Mouse (Mus musculus): ENCODE measurements around the gene Ppp1r9b.
"Not testable (repeated sequence)": the region's sequence is repeated elsewhere in the genome, so short reads cannot be mapped to it uniquely, and the experiment has no call there.

Gene Ppp1r9b

GRCm38 (mm10) chr11:94996984-94997383 is 6.1 kb downstream of the Ppp1r9b start:
- intact Hi-C loops (cut with DNase I), result no loop called here

GRCm38 (mm10) chr11:94997596-94997995 is 6.8 kb downstream of the Ppp1r9b start:
- intact Hi-C loops (cut with DNase I), result no loop called here

GRCm38 (mm10) chr11:94998041-94998531 is 7.3 kb downstream of the Ppp1r9b start:
- intact Hi-C loops (cut with DNase I), result no loop called here

- intact Hi-C loops (cut with DNase I), result loop anchor here (2.0 kb wide), 1 partner anchor 21 kb away; no protein-coding TSS in a partner anchor
Measured at GRCm38 (mm10) chr11:95000128-95000527, 9.3 kb downstream of the Ppp1r9b start.

- intact Hi-C loops (cut with DNase I), result loop anchor here (2.0 kb wide), 1 partner anchor 22 kb away; no protein-coding TSS in a partner anchor
Measured at GRCm38 (mm10) chr11:95000548-95000947, 9.7 kb downstream of the Ppp1r9b start.

GRCm38 (mm10) chr11:95001058-95001457 is 10.2 kb downstream of the Ppp1r9b start:
- intact Hi-C loops (cut with DNase I), result loop anchor here (2.0 kb wide), 1 partner anchor 22 kb away; no protein-coding TSS in a partner anchor

- intact Hi-C loops (cut with DNase I), result loop anchor here (2.0 kb wide), 1 partner anchor 23 kb away; no protein-coding TSS in a partner anchor
Measured at GRCm38 (mm10) chr11:95001584-95002347, 10.9 kb downstream of the Ppp1r9b start.

- intact Hi-C loops (cut with DNase I), result no loop called here
Measured at GRCm38 (mm10) chr11:95002705-95003104, 11.9 kb downstream of the Ppp1r9b start.

- intact Hi-C loops (cut with DNase I), result no loop called here
Measured at GRCm38 (mm10) chr11:95004136-95004936, 13.5 kb downstream of the Ppp1r9b start.

GRCm38 (mm10) chr11:95004937-95005198 is 14.0 kb downstream of the Ppp1r9b start:
- intact Hi-C loops (cut with DNase I), result no loop called here

- intact Hi-C loops (cut with DNase I), result no loop called here
Measured at GRCm38 (mm10) chr11:95006038-95006437, 15.2 kb downstream of the Ppp1r9b start.

- intact Hi-C loops (cut with DNase I), result no loop called here
Measured at GRCm38 (mm10) chr11:95006525-95007219, 15.8 kb downstream of the Ppp1r9b start.

- intact Hi-C loops (cut with DNase I), result no loop called here
Measured at GRCm38 (mm10) chr11:95007418-95007817, 16.6 kb downstream of the Ppp1r9b start.

GRCm38 (mm10) chr11:95008661-95009628 is 18.1 kb downstream of the Ppp1r9b start:
- intact Hi-C loops (cut with DNase I), result no loop called here

GRCm38 (mm10) chr11:95009629-95010014 is 18.8 kb downstream of the Ppp1r9b start, which contains the start of gene Samd14:
Gene Samd14 (plus strand): TSS chr11:95009879.
- intact Hi-C loops (cut with DNase I), result no loop called here

GRCm38 (mm10) chr11:95010141-95010739 is 19.4 kb downstream of the Ppp1r9b start:
- intact Hi-C loops (cut with DNase I), result no loop called here

GRCm38 (mm10) chr11:95010841-95011403 is 20.1 kb downstream of the Ppp1r9b start:
- intact Hi-C loops (cut with DNase I), result not testable (repeated sequence)

GRCm38 (mm10) chr11:95011416-95011815 is 20.6 kb downstream of the Ppp1r9b start:
- intact Hi-C loops (cut with DNase I), result no loop called here

- intact Hi-C loops (cut with DNase I), result no loop called here
Measured at GRCm38 (mm10) chr11:95012075-95012474, 21.2 kb downstream of the Ppp1r9b start.

GRCm38 (mm10) chr11:95012487-95012886 is 21.7 kb downstream of the Ppp1r9b start:
- intact Hi-C loops (cut with DNase I), result no loop called here
